Mouse (Mus musculus): Measurements from ENCODE around the gene Htra1.

Gene Htra1

GRCm38 (mm10) chr7:130935793-130936471 is at the start of gene Htra1:
Htra1 (plus strand) TSS chr7:130936111.
- no peak for DNase-seq (ENCODE audit: extremely low read depth, low read depth)

GRCm38 (mm10) chr7:130886246-130886645 is 49.7 kb upstream of the Htra1 start:
- no peak for DNase-seq (ENCODE audit: extremely low read depth, low read depth)

- no peak for DNase-seq (ENCODE audit: extremely low read depth, low read depth)
These were observed 48.0 kb upstream of the Htra1 start for GRCm38 (mm10) chr7:130887946-130888345.

- no peak for DNase-seq (ENCODE audit: extremely low read depth, low read depth)
These were observed 45.0 kb upstream of the Htra1 start for GRCm38 (mm10) chr7:130890871-130891270.

- DNase-seq (ENCODE audit: extremely low read depth, low read depth): no peak
These were observed 42.9 kb upstream of the Htra1 start for GRCm38 (mm10) chr7:130892973-130893372.

GRCm38 (mm10) chr7:130894931-130895617 is 40.8 kb upstream of the Htra1 start:
- no peak for DNase-seq (ENCODE audit: extremely low read depth, low read depth)

GRCm38 (mm10) chr7:130895618-130895945 is 40.3 kb upstream of the Htra1 start:
- DNase-seq (ENCODE audit: extremely low read depth, low read depth): no peak

GRCm38 (mm10) chr7:130896064-130896463 is 39.8 kb upstream of the Htra1 start:
- no peak for DNase-seq (ENCODE audit: extremely low read depth, low read depth)

- DNase-seq (ENCODE audit: extremely low read depth, low read depth): no peak
These were observed 38.7 kb upstream of the Htra1 start for GRCm38 (mm10) chr7:130897201-130897600.

- DNase-seq (ENCODE audit: extremely low read depth, low read depth): no peak
These were observed 37.5 kb upstream of the Htra1 start for GRCm38 (mm10) chr7:130898373-130898772.

- peak; percentile 76 for DNase-seq (ENCODE audit: extremely low read depth, low read depth)
These were observed 35.6 kb upstream of the Htra1 start for GRCm38 (mm10) chr7:130900233-130900848.

- DNase-seq (ENCODE audit: extremely low read depth, low read depth): peak; percentile 39
These were observed 33.0 kb upstream of the Htra1 start for GRCm38 (mm10) chr7:130902929-130903328.

GRCm38 (mm10) chr7:130903505-130904074 is 32.3 kb upstream of the Htra1 start:
- DNase-seq (ENCODE audit: extremely low read depth, low read depth): peak; percentile 83

GRCm38 (mm10) chr7:130904571-130905365 is 31.1 kb upstream of the Htra1 start:
- no peak for DNase-seq (ENCODE audit: extremely low read depth, low read depth)

- DNase-seq (ENCODE audit: extremely low read depth, low read depth): no peak
These were observed 25.1 kb upstream of the Htra1 start for GRCm38 (mm10) chr7:130910841-130911240.

GRCm38 (mm10) chr7:130914693-130915363 is 21.1 kb upstream of the Htra1 start:
- DNase-seq (ENCODE audit: extremely low read depth, low read depth): no peak

GRCm38 (mm10) chr7:130918260-130918659 is 17.7 kb upstream of the Htra1 start:
- DNase-seq (ENCODE audit: extremely low read depth, low read depth): no peak

GRCm38 (mm10) chr7:130922981-130923731 is 12.8 kb upstream of the Htra1 start:
- DNase-seq (ENCODE audit: extremely low read depth, low read depth): no peak

- no peak for DNase-seq (ENCODE audit: extremely low read depth, low read depth)
These were observed 5.5 kb upstream of the Htra1 start for GRCm38 (mm10) chr7:130930401-130930800.

GRCm38 (mm10) chr7:130932921-130933320 is 3.0 kb upstream of the Htra1 start:
- DNase-seq (ENCODE audit: extremely low read depth, low read depth): no peak

All from MEL-GATA-1-ER (cell line).